Mouse (Mus musculus) ovary, postnatal 10 days (tissue): ENCODE measurements around the gene Asxl1.
A peak's percentile ranks its signal among the peaks of the same experiment; 100 is the strongest.

Experiments used
- DNase-seq: peaks from one replicate; pipeline ENCODE4 v3.0.0; 2022; ENCODE audit warnings: low spot score

The Asxl1 gene

GRCm38 (mm10) chr2:153444254-153445136, 98.9 kb downstream of the Asxl1 start:
- DNase-seq, result peak; percentile 49

GRCm38 (mm10) chr2:153445137-153446016, 99.7 kb downstream of the Asxl1 start:
- DNase-seq, result no peak

DNA sequence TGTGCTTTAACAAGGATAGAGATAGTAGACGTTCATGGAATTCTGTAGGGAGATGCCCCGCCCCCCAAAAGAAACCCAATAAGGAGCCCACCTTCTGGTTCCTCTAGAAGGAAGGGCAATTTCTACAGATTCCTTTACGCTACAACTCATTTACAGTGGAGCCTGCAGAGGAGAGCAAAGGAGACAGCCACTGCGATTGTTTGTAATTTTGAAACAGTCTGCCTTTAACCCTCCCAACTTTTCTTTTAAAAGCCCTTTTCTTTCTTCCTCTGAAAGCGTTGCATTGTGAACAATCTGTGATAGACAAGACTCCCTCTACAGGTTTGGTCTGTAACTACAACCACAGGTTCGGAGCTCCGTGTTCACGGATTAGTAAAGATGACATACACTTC, 100.4 kb downstream of the Asxl1 start:
- DNase-seq, result no peak

DNA sequence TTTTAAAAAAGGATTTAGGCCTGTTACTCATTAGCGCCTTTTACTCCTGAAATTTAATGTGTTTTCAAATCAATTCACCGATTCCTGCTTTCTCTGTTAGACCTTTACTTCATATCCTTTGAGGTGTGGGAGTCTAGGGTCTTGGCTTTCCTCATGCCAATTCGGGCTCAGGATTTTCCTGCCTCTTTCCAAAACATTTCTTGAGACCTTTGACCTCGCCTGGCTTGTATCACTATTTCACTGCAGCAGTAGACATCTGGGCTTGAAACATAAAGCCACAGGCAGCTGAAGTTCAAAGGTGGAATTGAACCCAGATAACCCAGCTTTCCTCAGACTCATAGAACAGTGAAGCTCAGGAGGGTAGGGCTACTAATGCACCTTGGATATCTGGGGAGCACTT, 100.8 kb downstream of the Asxl1 start:
- DNase-seq, result no peak

- DNase-seq, result no peak
Observed at GRCm38 (mm10) chr2:153447719-153448118, 102.1 kb downstream of the Asxl1 start.

- DNase-seq, result no peak
Observed at GRCm38 (mm10) chr2:153448519-153448918, 102.9 kb downstream of the Asxl1 start.
